Mouse (Mus musculus): ENCODE results near the gene Prep.

DNA sequence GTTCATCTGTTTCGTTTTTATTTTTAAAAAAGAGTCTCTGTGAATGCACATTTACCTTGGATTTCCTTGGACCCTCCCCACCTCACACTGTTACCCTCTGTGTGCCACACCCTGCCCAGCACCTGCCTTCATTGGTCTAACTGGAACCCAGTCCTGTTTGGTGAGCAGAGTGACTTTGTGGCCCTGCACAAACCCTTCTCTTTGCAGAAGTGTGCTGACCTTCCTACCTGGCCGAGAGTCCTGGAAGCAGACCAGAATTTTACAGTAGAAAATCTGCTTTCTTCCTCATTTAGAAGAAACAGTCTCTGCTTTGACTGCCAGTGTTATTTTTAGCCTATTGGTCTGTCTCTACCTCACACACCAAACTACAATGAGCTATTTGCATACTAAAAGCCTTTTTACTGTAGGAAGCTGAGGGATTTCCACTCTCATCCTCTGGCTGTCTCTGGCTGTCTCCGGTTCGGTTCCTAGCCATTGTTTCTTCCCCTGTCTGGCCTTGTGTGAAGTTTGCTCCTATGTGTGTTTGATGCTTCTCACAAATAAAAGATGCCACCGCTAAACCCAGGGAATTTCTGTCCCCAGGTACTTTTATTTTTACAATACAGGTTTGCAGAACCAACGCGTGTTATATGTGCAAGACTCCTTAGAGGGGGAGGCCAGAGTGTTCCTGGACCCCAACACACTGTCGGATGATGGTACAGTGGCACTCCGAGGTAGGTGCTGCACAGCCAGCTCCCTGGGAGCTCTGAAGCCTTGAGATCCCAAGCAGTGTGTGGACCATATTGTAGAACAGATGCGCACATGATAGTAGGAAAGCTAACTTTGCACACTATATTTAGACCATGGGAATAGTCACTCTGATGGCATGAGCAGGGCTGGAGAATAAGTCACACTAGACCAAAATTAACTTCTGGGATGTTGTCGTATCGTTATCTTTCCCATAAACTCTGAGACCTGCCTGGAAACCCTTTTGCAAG, 25.4 kb downstream of the Prep start:
- no peak for TF ChIP-seq CTCF (IDR thresholded peaks at IDR 0.05; ENCODE audit: extremely low read depth, insufficient read length, insufficient replicate concordance, low read depth, low read length)
- TF ChIP-seq POLR2A (IDR thresholded peaks at IDR 0.05; ENCODE audit: low read depth, low read length): no peak

All from small intestine, adult 2 months (tissue).